Mouse (Mus musculus): Measurements from ENCODE around the gene Mnt. TPM values are rescaled to one million over a fixed set of nuclear protein-coding genes. Genes with fewer than 3 reads are reported as not detected.

The Mnt gene
- polyA plus RNA-seq, 1 experiment from 2014 or later, result 6.4 TPM

- peaks cover 7% of the 10 kb centered on the region; the same call in 1 of the 2 replicates for H3K4me1 ChIP-seq
- no peaks in the 10 kb centered on the region for H3K9me3 ChIP-seq
- no peaks in the 10 kb centered on the region for H3K36me3 ChIP-seq
- H3K27ac ChIP-seq, result no peak overlapping the region
- H3K9ac ChIP-seq, result no peak overlapping the region
- H3K4me2 ChIP-seq (replicated peaks), result no peak overlapping the region
- no peak for ATAC-seq (ENCODE audit: insufficient number of reproducible peaks, insufficient read depth, low FRiP score, low TSS enrichment)
- WGBS, result 89% methylated on average over 9 of the region's 9 CpGs
- no peaks in the 10 kb centered on the region for H3K27me3 ChIP-seq
- H3K4me3 ChIP-seq, result no peak overlapping the region
Observed at GRCm38 (mm10) chr11:74880999-74881398, 50.3 kb downstream of the Mnt start.

DNA sequence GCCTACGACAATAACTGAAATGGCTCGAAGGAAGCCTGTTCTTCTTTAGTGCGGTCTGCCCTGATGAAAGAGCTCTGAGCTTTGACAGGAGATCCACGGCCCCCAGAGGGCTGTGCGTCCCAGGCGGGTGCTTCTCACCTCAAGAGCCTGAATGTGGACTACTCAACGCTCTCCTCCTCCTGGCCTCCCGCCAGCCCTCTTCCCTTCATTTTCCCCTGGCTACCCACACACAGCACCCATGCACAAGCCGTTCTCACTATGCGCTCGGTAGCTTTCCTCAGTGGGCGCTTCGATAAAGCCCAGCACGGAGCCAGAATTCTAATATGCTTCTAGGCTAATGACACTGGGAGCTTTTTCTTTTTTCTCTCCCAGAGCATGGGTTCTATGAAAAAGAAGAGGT, 51.3 kb downstream of the Mnt start:
- Histone ChIP-seq H3K36me3 (no peaks in the 10 kb centered on the region), H3K9ac (no peak overlapping the region; the same call in 1 of the 2 replicates), H3K4me1 (peaks cover under 1% of the 10 kb centered on the region; the same call in 1 of the 2 replicates), H3K27me3 (no peaks in the 10 kb centered on the region), H3K27ac (no peak overlapping the region), H3K9me3 (no peaks in the 10 kb centered on the region), H3K4me2 (replicated peaks) (no peak overlapping the region), H3K4me3 (no peak overlapping the region)
- 74% methylated on average over 14 of the region's 14 CpGs for WGBS
- no peak for ATAC-seq (ENCODE audit: insufficient number of reproducible peaks, insufficient read depth, low FRiP score, low TSS enrichment)

- Histone ChIP-seq H3K4me3 (no peak overlapping the region), H3K27ac (no peak overlapping the region), H3K9me3 (no peaks in the 10 kb centered on the region), H3K4me1 (no peaks in the 10 kb centered on the region), H3K36me3 (no peaks in the 10 kb centered on the region), H3K9ac (no peak overlapping the region), H3K4me2 (replicated peaks) (no peak overlapping the region), H3K27me3 (no peaks in the 10 kb centered on the region)
- 94% methylated on average over 10 of the region's 10 CpGs for WGBS
- ATAC-seq (ENCODE audit: insufficient number of reproducible peaks, insufficient read depth, low FRiP score, low TSS enrichment), result no peak
Observed at GRCm38 (mm10) chr11:74883098-74883497, 52.4 kb downstream of the Mnt start.

DNA sequence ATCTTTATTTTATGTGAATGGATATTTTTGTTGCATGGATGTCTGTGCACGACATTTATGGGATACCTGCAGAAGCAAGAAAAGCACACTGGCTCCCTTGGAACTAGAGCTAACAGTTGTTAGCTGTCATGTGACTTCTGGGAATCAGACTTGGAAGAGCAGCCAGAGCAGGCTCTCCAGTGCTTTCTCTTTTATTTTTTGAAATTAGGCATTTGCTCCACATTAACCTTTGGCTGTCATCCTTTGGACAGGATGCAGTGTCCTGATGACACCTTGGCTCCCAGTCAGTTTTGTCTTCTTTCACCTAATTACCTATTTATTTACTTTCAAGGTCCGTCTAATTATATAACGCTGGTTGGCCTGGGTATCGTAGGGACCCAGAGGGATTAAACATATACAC, 63.9 kb downstream of the Mnt start:
- no peak overlapping the region for H3K27ac ChIP-seq
- no peaks in the 10 kb centered on the region for H3K9me3 ChIP-seq
- H3K36me3 ChIP-seq, result peaks cover 3% of the 10 kb centered on the region; the same call in 1 of the 2 replicates
- no peak overlapping the region for H3K9ac ChIP-seq
- H3K27me3 ChIP-seq, result no peaks in the 10 kb centered on the region
- peaks cover 5% of the 10 kb centered on the region for H3K4me1 ChIP-seq
- 80% methylated on average over 4 of the region's 4 CpGs for WGBS
- no peak overlapping the region for H3K4me3 ChIP-seq
- ATAC-seq (ENCODE audit: insufficient number of reproducible peaks, insufficient read depth, low FRiP score, low TSS enrichment), result no peak
- no peak overlapping the region for H3K4me2 ChIP-seq (replicated peaks)

Small RNA genes within 50 kb of the gene (microRNA-seq; reads per million reads assigned to microRNA genes)
- not detected for gene Mir6926

Other genes with a start within 250 kb of the Mnt start
- 3.6 and 3.7 TPM in 2 replicates for gene Rap1gap2, start 220.0 kb upstream of the Mnt start, polyA plus RNA-seq (2016; fragmentation: Nextera tagmentation; extraction: Ambion mirVana)
- 1.4 and 2.0 TPM in 2 replicates for gene Ccdc92b, start 211.3 kb upstream of the Mnt start, polyA plus RNA-seq (2016; fragmentation: Nextera tagmentation; extraction: Ambion mirVana)
- gene Cluh, start 181.4 kb upstream of the Mnt start, polyA plus RNA-seq (2016; fragmentation: Nextera tagmentation; extraction: Ambion mirVana), result 23.8 and 24.4 TPM in 2 replicates
- gene Pafah1b1, start 106.2 kb upstream of the Mnt start, polyA plus RNA-seq (2016; fragmentation: Nextera tagmentation; extraction: Ambion mirVana), result 61.8 and 64.1 TPM in 2 replicates
- 60.6 and 62.2 TPM in 2 replicates for gene Mettl16, start 60.1 kb upstream of the Mnt start, polyA plus RNA-seq (2016; fragmentation: Nextera tagmentation; extraction: Ambion mirVana)
- gene Sgsm2, start 66.1 kb downstream of the Mnt start, polyA plus RNA-seq (2016; fragmentation: Nextera tagmentation; extraction: Ambion mirVana), result 7.5 and 7.9 TPM in 2 replicates
- 39.2 and 44.5 TPM in 2 replicates for gene Tsr1, start 67.2 kb downstream of the Mnt start, polyA plus RNA-seq (2016; fragmentation: Nextera tagmentation; extraction: Ambion mirVana)
- gene Smg6, start 94.9 kb downstream of the Mnt start, polyA plus RNA-seq (2016; fragmentation: Nextera tagmentation; extraction: Ambion mirVana), result 23.3 and 24.1 TPM in 2 replicates
- 29.9 and 30.0 TPM in 2 replicates for gene Srr, start 95.0 kb downstream of the Mnt start, polyA plus RNA-seq (2016; fragmentation: Nextera tagmentation; extraction: Ambion mirVana)